Mouse (Mus musculus) E14TG2a.4 (cell line): ENCODE results near the gene Dab2ip.

ENCODE experiments used
- H3K27me3 ChIP-seq: 2 replicates; pipeline ENCODE4 v1.6.1; 2014; ENCODE audit warnings: low read length, control low read depth; ENCODE audit not compliant: insufficient read depth
- H3K36me3 ChIP-seq: 2 replicates; pipeline ENCODE4 v1.6.1; 2014; ENCODE audit warnings: low read length, control low read depth; ENCODE audit not compliant: insufficient read depth
- H3K4me1 ChIP-seq: replicated peaks from 2 replicates; pipeline ENCODE4 v1.6.1; 2014; ENCODE audit warnings: low read depth, low read length, control low read depth
- H3K4me3 ChIP-seq: replicated peaks from 2 replicates; pipeline ENCODE4 v1.5.1; 2014; ENCODE audit warnings: mild to moderate bottlenecking, low read length
- H3K9me3 ChIP-seq: 2 replicates; pipeline ENCODE4 v1.6.1; 2014; ENCODE audit warnings: low read length, control low read depth
- CTCF ChIP-seq: conservative IDR thresholded peaks from 2 replicates; pipeline ENCODE4 v1.5.1; 2014; ENCODE audit warnings: low read length
- NANOG ChIP-seq: IDR thresholded peaks from 2 replicates; pipeline ENCODE4 v1.6.1; 2014; ENCODE audit warnings: borderline replicate concordance, low read length, mixed read lengths
- POU5F1 ChIP-seq: IDR thresholded peaks from 2 replicates; pipeline ENCODE4 v1.6.1; 2014; ENCODE audit warnings: low read length, borderline replicate concordance

Dab2ip gene

DNA sequence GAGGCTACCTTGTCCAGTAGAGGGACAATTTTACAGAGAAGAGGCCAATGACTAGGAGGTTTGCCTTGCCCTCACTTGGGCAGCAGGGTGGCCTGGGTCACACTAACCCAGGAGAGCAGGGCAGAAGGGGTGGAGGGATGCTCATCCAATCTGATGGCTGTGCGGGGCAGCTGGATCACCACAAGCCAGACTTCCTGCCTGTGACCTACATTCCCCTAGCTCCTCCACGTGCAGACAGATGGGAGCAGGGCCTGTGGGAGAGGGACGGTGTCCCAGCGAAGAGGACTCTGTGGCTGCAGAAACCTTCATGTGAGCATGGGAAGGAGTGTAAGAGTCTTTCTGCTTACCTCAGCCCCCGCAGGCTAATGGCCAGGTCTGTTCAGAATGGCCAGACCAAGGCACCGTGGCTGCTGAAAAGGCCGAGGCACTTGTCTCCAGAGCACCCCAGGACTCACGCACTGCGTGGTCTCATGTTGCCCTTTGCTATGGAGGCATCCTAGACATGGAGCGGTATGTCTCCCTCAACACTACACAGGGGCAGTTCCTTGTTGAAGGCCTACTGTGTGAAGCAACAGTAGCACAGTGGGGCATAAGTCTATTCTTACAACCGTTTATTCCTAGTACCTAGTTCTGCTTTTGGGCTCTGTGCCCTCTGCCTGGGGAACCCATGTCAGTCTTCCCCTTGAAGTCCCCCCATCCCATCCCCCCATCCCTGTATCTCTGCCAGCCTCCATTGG, 9.1 kb downstream of the Dab2ip start:
- H3K4me3 ChIP-seq = no peak overlapping the region
- H3K4me1 ChIP-seq = peaks cover 3% of the 10 kb centered on the region; the same call in 1 of the 2 replicates
- peaks cover 46% of the 10 kb centered on the region for H3K27me3 ChIP-seq
- TF ChIP-seq POU5F1 (no peak), CTCF (no peak), NANOG (no peak)
- no peaks in the 10 kb centered on the region for H3K36me3 ChIP-seq
- H3K9me3 ChIP-seq = peaks cover 13% of the 10 kb centered on the region

DNA sequence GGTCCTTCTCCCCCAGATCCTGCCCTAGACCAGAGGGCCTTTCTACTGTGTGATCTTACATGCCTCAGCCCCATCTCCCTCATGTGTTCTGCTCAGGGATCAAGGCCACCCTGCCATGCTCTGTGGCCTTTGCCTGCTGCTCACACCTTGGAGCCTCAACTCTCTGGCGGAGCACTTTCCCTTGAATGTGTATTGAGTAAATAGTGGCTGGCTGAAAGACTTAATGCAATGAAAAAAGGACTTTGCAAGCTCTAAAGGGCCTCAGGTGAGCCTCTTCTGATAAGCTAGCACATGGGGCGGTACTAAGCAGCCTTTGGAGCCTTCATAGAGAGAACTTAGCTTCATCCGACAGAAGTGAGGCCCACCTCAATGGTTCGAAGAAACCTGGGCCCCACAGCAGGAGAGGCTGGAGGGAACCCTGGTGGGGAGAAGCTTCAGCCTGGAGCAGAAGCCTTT, 9.7 kb downstream of the Dab2ip start:
- no peak overlapping the region for H3K4me3 ChIP-seq
- H3K27me3 ChIP-seq = peaks cover 40% of the 10 kb centered on the region
- H3K9me3 ChIP-seq = peaks cover 13% of the 10 kb centered on the region
- peaks cover 3% of the 10 kb centered on the region; the same call in 1 of the 2 replicates for H3K4me1 ChIP-seq
- no peak for TF ChIP-seq POU5F1
- TF ChIP-seq CTCF = no peak
- H3K36me3 ChIP-seq = no peaks in the 10 kb centered on the region

DNA sequence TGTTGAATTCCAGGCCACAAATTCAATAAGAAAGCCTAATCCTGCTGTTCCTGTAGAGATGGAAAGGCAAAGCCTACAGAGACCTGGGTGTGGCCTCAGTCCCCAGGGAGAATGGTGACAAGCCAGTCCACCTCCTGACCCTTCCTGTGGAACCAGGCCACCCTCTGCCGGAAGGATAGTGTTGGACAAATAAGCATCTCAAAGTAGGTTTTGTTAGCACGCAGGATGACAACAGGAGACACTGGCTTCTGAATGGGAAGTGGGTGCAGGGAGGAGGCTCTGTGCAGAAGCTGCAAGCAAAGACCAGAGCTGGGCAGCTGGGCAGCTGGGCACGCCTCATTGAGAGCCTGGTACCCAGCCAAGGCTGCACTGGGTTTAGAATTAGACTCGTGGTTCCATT, 12.7 kb downstream of the Dab2ip start:
- Histone ChIP-seq H3K27me3 (peaks cover 47% of the 10 kb centered on the region), H3K36me3 (no peaks in the 10 kb centered on the region), H3K4me3 (no peak overlapping the region), H3K9me3 (peaks cover 7% of the 10 kb centered on the region; the same call in 1 of the 2 replicates), H3K4me1 (peaks cover 3% of the 10 kb centered on the region; the same call in 1 of the 2 replicates)
- TF ChIP-seq NANOG = no peak
- no peak for TF ChIP-seq POU5F1
- TF ChIP-seq CTCF = no peak

DNA sequence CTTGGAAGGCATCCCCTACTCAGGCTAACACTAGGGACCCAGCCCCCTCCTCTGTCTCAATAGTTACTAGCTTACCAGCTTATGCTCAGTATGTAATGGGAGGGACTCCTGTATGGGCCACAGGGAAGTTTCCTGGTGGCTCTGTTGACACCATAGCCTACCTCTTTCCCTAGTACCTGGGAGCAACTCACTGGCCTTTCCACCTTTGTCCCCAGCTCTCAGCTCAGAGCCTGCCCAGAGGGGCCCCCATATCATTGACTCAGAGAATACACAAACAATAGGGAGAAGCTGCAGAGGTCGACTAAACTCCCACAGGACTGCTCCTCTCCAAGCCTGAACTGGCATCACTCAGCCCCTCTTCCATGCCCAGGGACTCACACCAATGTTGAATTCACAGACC, 16.6 kb downstream of the Dab2ip start:
- Histone ChIP-seq H3K27me3 (peaks cover 51% of the 10 kb centered on the region), H3K36me3 (no peaks in the 10 kb centered on the region), H3K4me3 (no peak overlapping the region), H3K4me1 (peaks cover 1% of the 10 kb centered on the region), H3K9me3 (peaks cover 7% of the 10 kb centered on the region; the same call in 1 of the 2 replicates)
- no peak for TF ChIP-seq CTCF
- TF ChIP-seq NANOG = no peak
- no peak for TF ChIP-seq POU5F1

DNA sequence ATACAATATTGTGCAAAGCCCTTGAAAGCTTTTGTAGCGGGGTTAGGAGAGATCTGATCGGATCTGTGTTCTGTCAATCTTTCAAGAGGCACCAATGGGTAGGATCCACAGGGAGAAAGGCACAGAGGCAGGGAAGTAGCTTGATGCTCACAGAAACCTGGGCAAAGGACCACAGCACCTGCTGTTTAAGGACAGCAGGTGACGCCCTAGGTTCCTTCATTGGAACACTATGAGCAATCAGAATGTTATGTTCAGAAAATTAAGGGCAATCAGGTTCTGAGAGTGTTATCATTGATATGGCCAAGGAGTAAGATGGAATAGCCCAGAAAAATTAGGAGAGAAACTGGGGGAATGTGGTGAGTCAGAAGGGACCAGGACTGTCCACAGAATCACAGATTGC, 18.6 kb downstream of the Dab2ip start:
- no peak for TF ChIP-seq CTCF
- no peak for TF ChIP-seq POU5F1
- TF ChIP-seq NANOG = no peak
- Histone ChIP-seq H3K4me3 (no peak overlapping the region), H3K36me3 (no peaks in the 10 kb centered on the region), H3K4me1 (peaks cover 19% of the 10 kb centered on the region), H3K27me3 (peaks cover 66% of the 10 kb centered on the region), H3K9me3 (no peaks in the 10 kb centered on the region)

DNA sequence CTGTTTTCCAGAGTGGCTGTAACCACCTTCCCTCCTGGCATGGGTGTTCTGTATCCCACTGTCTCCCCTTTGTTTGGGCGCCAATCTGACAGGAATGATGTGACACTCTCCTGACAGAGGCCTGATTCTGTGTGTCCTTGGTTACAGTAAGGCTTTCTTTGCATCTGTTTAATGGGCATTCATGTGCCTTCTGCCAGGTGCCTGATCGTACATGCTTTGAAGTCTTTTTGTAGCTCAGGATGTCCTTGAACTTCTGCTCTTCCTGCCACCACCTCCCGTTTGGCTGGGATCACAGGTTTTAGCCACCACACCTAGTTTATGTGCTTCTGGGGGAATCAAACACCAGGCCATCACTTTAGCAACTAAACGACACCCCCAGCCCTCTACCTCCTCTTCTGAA, 22.0 kb downstream of the Dab2ip start:
- Histone ChIP-seq H3K27me3 (peaks cover 85% of the 10 kb centered on the region), H3K4me1 (peaks cover 38% of the 10 kb centered on the region), H3K36me3 (no peaks in the 10 kb centered on the region), H3K9me3 (no peaks in the 10 kb centered on the region), H3K4me3 (no peak overlapping the region)
- TF ChIP-seq NANOG (no peak), POU5F1 (no peak), CTCF (no peak)

DNA sequence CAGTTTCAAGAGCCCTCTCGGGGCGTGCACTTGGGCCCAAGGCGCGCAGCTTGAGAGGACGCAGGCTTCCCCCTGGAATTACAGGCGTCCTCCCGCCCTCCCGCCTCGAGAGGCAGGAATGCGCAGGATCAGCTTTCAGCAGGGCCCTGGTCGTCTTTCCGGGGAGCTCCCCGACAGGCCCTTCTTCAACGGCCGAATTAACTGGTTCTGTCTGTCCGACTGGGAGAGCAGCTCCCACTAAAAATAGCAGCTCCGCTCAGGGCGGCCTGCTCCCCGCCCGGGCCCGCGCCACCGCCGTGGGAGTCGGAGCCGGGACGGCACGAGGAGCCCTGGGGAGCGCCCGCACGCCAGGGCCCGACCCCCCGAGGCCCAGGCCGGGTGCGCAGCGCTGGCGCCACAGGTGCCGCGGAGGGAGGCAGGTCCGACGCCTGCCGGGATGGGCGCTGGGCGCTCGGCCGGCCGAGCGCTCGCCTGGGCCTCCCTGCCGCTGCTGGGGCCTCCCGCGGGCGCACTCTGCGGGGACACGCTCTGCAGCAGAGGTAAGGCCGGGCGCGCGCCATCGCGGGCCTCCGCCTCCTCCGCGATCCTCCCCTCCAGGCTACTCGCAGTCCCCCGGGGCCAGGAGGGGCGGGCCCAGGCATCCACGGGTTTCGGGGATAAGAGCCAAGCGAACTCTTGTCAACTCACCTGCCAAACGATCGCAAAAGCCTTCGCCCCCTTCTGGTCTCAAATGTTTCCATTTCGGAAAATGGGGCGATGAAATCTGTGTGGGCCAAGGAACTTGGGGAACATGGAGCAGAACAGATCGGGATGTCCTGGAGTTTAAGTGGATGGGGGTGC, 23.7 kb downstream of the Dab2ip start:
- Histone ChIP-seq H3K27me3 (peaks cover 95% of the 10 kb centered on the region), H3K4me3 (peak overlapping the region; percentile 80), H3K9me3 (no peaks in the 10 kb centered on the region), H3K36me3 (no peaks in the 10 kb centered on the region), H3K4me1 (peaks cover 38% of the 10 kb centered on the region)
- TF ChIP-seq CTCF (0 out of 2 replicates have a peak, but pooled peaks have one; percentile 3), NANOG (no peak)

DNA sequence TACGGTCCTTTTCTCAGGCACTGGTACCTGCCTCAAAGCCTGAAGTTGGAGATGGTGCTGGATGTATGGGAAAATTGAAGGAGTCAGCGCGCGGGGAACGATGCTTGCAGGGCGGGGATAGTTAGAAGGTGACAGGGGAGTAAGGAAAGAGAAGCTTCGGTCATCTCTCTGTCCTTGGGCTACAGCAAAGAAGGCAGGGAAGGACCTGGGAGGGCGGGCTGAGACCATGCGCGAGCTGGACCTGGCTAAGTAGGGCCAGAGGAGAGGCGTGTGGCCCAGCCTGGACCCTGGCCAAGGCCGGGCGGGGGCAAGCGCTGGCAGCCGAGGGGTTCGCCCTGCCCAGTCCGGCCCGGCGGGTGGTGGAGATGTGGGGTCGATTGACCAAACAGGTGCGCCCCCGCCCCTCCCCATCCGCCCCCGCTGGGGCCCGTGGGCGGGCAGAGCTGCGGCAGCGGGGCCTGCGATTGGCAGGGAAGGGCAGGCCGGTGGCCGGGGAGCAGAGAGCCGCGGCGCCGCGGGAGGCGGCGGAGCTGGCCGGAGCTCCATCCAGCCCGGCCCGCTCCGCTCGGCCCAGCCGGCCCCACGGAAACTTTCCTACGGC, 24.4 kb downstream of the Dab2ip start:
- Histone ChIP-seq H3K36me3 (no peaks in the 10 kb centered on the region), H3K4me3 (peak overlapping the region; percentile 80), H3K9me3 (no peaks in the 10 kb centered on the region), H3K4me1 (peaks cover 38% of the 10 kb centered on the region), H3K27me3 (peaks cover 95% of the 10 kb centered on the region)
- no peak for TF ChIP-seq NANOG
- TF ChIP-seq POU5F1 = no peak
- TF ChIP-seq CTCF = no peak

DNA sequence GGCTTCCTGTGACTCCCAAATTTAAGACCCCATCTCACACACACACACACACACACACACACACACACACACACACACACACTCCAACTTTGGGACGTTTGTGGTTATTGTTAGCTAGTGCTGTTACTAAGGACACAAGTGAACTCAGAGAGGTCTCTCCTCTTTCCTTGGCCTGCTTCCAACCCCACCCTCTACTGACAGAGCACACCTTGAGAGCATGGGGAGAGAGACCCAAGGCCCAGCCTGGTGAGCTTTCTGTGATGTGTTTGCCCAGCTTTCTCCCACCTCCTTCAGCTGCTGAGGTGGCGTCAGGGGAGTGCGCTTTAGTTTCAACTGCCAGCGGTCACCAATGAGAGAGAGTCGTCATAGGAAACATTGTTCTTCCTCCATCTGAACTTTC, 25.3 kb downstream of the Dab2ip start:
- Histone ChIP-seq H3K9me3 (no peaks in the 10 kb centered on the region), H3K4me1 (peaks cover 46% of the 10 kb centered on the region), H3K36me3 (no peaks in the 10 kb centered on the region), H3K4me3 (no peak overlapping the region), H3K27me3 (peaks cover 94% of the 10 kb centered on the region)
- TF ChIP-seq POU5F1 (no peak), NANOG (no peak), CTCF (no peak)
